Mouse (Mus musculus) liver, embryonic 14.5 days (tissue): Measurements from ENCODE around the gene Gtf3a. TPM values are rescaled to one million over a fixed set of nuclear protein-coding genes. Genes with fewer than 3 reads are reported as not detected.
A peak's percentile ranks its signal among the peaks of the same experiment; 100 is the strongest.

Source experiments
- ATAC-seq: fragments of 200-750 bp; cut with Nextera tagmentation; 2 replicates; pipeline ENCODE4 v1.8.0; 2017; ENCODE audit warnings: moderate number of reproducible peaks, mild to moderate bottlenecking, moderate library complexity; ENCODE audit not compliant: insufficient read depth
- DNase-seq, 3 experiments: peaks; one replicate each; pipeline ENCODE4 v3.0.0-alpha.2; 2012 to 2013; ENCODE audit warnings: low read depth in 3 of 3, low spot score in 3 of 3
- H3K27ac ChIP-seq: fragments of 300-500 bp; sonication (generic); 2 replicates; pipeline ENCODE4 v1.5.1; 2014; ENCODE audit warnings: moderate library complexity, mild to moderate bottlenecking, control low read depth, inconsistent platforms
- H3K27me3 ChIP-seq: fragments of 300-500 bp; sonication (generic); 2 replicates; pipeline ENCODE4 v1.6.1; 2014; ENCODE audit warnings: mild to moderate bottlenecking, low read length, moderate library complexity; ENCODE audit not compliant: control insufficient read depth, insufficient read depth
- H3K36me3 ChIP-seq: fragments of 300-500 bp; sonication (generic); replicated peaks from 2 replicates; pipeline ENCODE4 v1.6.1; 2014; ENCODE audit warnings: low read depth; ENCODE audit not compliant: control insufficient read depth, insufficient read depth
- H3K4me1 ChIP-seq, 2 experiments: fragments of 200-500 bp in 1 of 2; fragments of 300-500 bp in 1 of 2; sonication (generic) in 1 of 2; replicated peaks; 2 replicates each; pipeline ENCODE4 v1.6.1; 2012 to 2014; ENCODE audit warnings: antibody characterized with exemption in 1 of 2, inconsistent platforms in 1 of 2, low read length in 1 of 2; ENCODE audit not compliant: control insufficient read depth in 2 of 2, insufficient read depth in 2 of 2
- H3K4me2 ChIP-seq: fragments of 300-500 bp; sonication (generic); 2 replicates; pipeline ENCODE4 v1.6.1; 2014; ENCODE audit warnings: low read depth, mild to moderate bottlenecking, control low read depth, moderate library complexity
- H3K4me3 ChIP-seq, 2 experiments: fragments of 200-500 bp in 1 of 2; fragments of 300-500 bp in 1 of 2; sonication (generic) in 1 of 2; 2 replicates each; pipeline ENCODE4 v1.5.1; 2012 to 2014; ENCODE audit warnings: low read depth in 2 of 2, low read length in 2 of 2, mild to moderate bottlenecking in 2 of 2, control low read depth in 1 of 2, inconsistent platforms in 1 of 2, moderate library complexity in 1 of 2; ENCODE audit not compliant: insufficient read depth in 1 of 2
- H3K9ac ChIP-seq: fragments of 300-500 bp; sonication (generic); replicated peaks from 2 replicates; pipeline ENCODE4 v1.6.1; 2014; ENCODE audit warnings: mild to moderate bottlenecking, control low read depth, moderate library complexity
- H3K9me3 ChIP-seq: fragments of 300-500 bp; sonication (generic); 2 replicates; pipeline ENCODE4 v1.6.1; 2016; ENCODE audit warnings: low read length, mixed read lengths; ENCODE audit not compliant: control insufficient read depth
- CTCF ChIP-seq: IDR thresholded peaks from 2 replicates; pipeline ENCODE4 v1.5.1; 2016; ENCODE audit warnings: antibody characterized with exemption, low read depth, control low read depth
- EP300 ChIP-seq: IDR thresholded peaks from 2 replicates; pipeline ENCODE4 v1.6.1; 2016; ENCODE audit warnings: antibody characterized with exemption, low read depth
- WGBS: fragments of 180-500 bp; shearing (Covaris S2); extraction: QIAGEN DNeasy Blood & Tissue Kit; methylation state at CpG from one replicate; pipeline ENCODE4 v1.1.7; 2014; ENCODE audit not compliant: insufficient replicate concordance; 5-methylcytosine and 5-hydroxymethylcytosine counted together
- polyA plus RNA-seq, 2 experiments: library from polyadenylated mRNA; depleted of rRNA in 1 of 2; stranded (reverse) in 1 of 2; unstranded in 1 of 2; fragments of >200 nt; fragmentation: Nextera tagmentation in 1 of 2; extraction: Ambion mirVana in 1 of 2; gene quantifications; 2 replicates each; pipeline versions ENCODE4 v1.2.1 to v1.2.3; 2012 to 2014

Gene Gtf3a
- polyA plus RNA-seq, 2 experiments = 31.3 to 37.7 TPM

GRCm38 (mm10) chr5:147003303-147003702 is 54.8 kb downstream of the Gtf3a start:
- Histone ChIP-seq H3K4me1 (no peaks in the 10 kb centered on the region), H3K36me3 (no peaks in the 10 kb centered on the region), H3K9me3 (no peaks in the 10 kb centered on the region), H3K4me3 (no peak overlapping the region), H3K4me2 (no peak overlapping the region), H3K27me3 (no peaks in the 10 kb centered on the region), H3K9ac (no peak overlapping the region), H3K27ac (no peak overlapping the region)
- DNase-seq (no peak), ATAC-seq (no peak)
- 42% methylated on average over 1 of the region's 1 CpGs for WGBS
- TF ChIP-seq EP300 (no peak), CTCF (peak; percentile 26; the same call in 1 of the 2 replicates)

Other genes starting within 250 kb of the Gtf3a start
- gene Usp12, start 153.7 kb upstream of the Gtf3a start, polyA plus RNA-seq (2012; rRNA removed) = 4.7 and 7.0 TPM in 2 replicates
- 4.9 and 5.6 TPM in 2 replicates for gene Usp12, start 153.7 kb upstream of the Gtf3a start, polyA plus RNA-seq (2014; fragmentation: Nextera tagmentation; extraction: Ambion mirVana)
- gene Rpl21, start 115.8 kb upstream of the Gtf3a start, polyA plus RNA-seq (2012; rRNA removed) = 88.2 and 236 TPM in 2 replicates
- gene Rpl21, start 115.8 kb upstream of the Gtf3a start, polyA plus RNA-seq (2014; fragmentation: Nextera tagmentation; extraction: Ambion mirVana) = 453 and 467 TPM in 2 replicates
- 0.56 and 0.94 TPM in 2 replicates for gene Rasl11a, start 103.6 kb upstream of the Gtf3a start, polyA plus RNA-seq (2012; rRNA removed)
- gene Rasl11a, start 103.6 kb upstream of the Gtf3a start, polyA plus RNA-seq (2014; fragmentation: Nextera tagmentation; extraction: Ambion mirVana) = 0.85 and 0.94 TPM in 2 replicates
- gene Mtif3, start 15.1 kb downstream of the Gtf3a start, polyA plus RNA-seq (2012; rRNA removed) = 3.7 and 6.1 TPM in 2 replicates
- 12.2 and 13.7 TPM in 2 replicates for gene Mtif3, start 15.1 kb downstream of the Gtf3a start, polyA plus RNA-seq (2014; fragmentation: Nextera tagmentation; extraction: Ambion mirVana)
- 3.1 and 4.1 TPM in 2 replicates for gene Lnx2, start 127.9 kb downstream of the Gtf3a start, polyA plus RNA-seq (2012; rRNA removed)
- gene Lnx2, start 127.9 kb downstream of the Gtf3a start, polyA plus RNA-seq (2014; fragmentation: Nextera tagmentation; extraction: Ambion mirVana) = 4.0 and 4.4 TPM in 2 replicates
- 45.9 and 58.6 TPM in 2 replicates for gene Polr1d, start 128.4 kb downstream of the Gtf3a start, polyA plus RNA-seq (2012; rRNA removed)
- gene Polr1d, start 128.4 kb downstream of the Gtf3a start, polyA plus RNA-seq (2014; fragmentation: Nextera tagmentation; extraction: Ambion mirVana) = 87.1 and 92.4 TPM in 2 replicates
- gene Gsx1, start 240.0 kb downstream of the Gtf3a start, polyA plus RNA-seq (2012; rRNA removed) = 0.02 TPM in 1 of 2 replicates, not detected in the other
- not detected in 2 replicates for gene Gsx1, start 240.0 kb downstream of the Gtf3a start, polyA plus RNA-seq (2014; fragmentation: Nextera tagmentation; extraction: Ambion mirVana)